Mouse (Mus musculus) G1E (cell line): Measurements from ENCODE around the gene Hivep3. TPM values are rescaled to one million over a fixed set of nuclear protein-coding genes. Genes with fewer than 3 reads are reported as not detected.

ENCODE experiments used
- ATAC-seq: 2 replicates; pipeline ENCODE4 v1.8.0; 2016; ENCODE audit warnings: mild to moderate bottlenecking; ENCODE audit not compliant: insufficient number of reproducible peaks, poor library complexity, low FRiP score, severe bottlenecking; ENCODE audit errors: extremely low read depth
- DNase-seq: peaks from one replicate; pipeline ENCODE4 v3.0.0; 2012; ENCODE audit warnings: low spot score
- H3K27me3 ChIP-seq: 2 replicates; pipeline ENCODE4 v1.6.1; 2012; ENCODE audit warnings: mild to moderate bottlenecking, low read length, inconsistent platforms; ENCODE audit not compliant: insufficient read depth
- H3K36me3 ChIP-seq: replicated peaks from 2 replicates; pipeline ENCODE3; 2012; ENCODE audit warnings: mild to moderate bottlenecking, inconsistent platforms
- H3K4me1 ChIP-seq: 2 replicates; pipeline ENCODE4 v1.6.1; 2012; ENCODE audit warnings: low read depth, low read length, inconsistent platforms, mixed read lengths; ENCODE audit not compliant: insufficient read depth
- H3K4me3 ChIP-seq: 2 replicates; pipeline ENCODE4 v1.5.1; 2012; ENCODE audit warnings: low read depth, mild to moderate bottlenecking, inconsistent platforms, low read length, moderate library complexity, mixed read lengths
- H3K9me3 ChIP-seq: replicated peaks from 2 replicates; pipeline ENCODE4 v1.6.1; 2012; ENCODE audit warnings: inconsistent platforms
- CTCF ChIP-seq: IDR thresholded peaks from 2 replicates; pipeline ENCODE4 v1.5.1; 2012; ENCODE audit warnings: low read depth, low read length, inconsistent platforms, mixed read lengths
- GATA1 ChIP-seq: IDR thresholded peaks from 2 replicates; pipeline ENCODE4 v1.6.1; 2012; ENCODE audit warnings: borderline replicate concordance, low read length, inconsistent platforms, mixed read lengths
- GATA2 ChIP-seq: IDR thresholded peaks from 2 replicates; pipeline ENCODE4 v1.6.1; 2012; ENCODE audit warnings: low read depth, low read length, inconsistent platforms, borderline replicate concordance
- POLR2AphosphoS5 ChIP-seq: IDR thresholded peaks from 2 replicates; pipeline ENCODE4 v1.6.1; 2012; ENCODE audit warnings: low read depth, low read length, inconsistent platforms; ENCODE audit not compliant: insufficient replicate concordance
- TAL1 ChIP-seq: conservative IDR thresholded peaks from 2 replicates; pipeline ENCODE4 v1.6.1; 2012; ENCODE audit warnings: low read depth, low read length, inconsistent platforms, mixed read lengths
- polyA plus RNA-seq: library from polyadenylated mRNA; stranded (reverse); fragments of >175 nt; gene quantifications from 2 replicates; pipeline ENCODE4 v1.2.3, GENCODE M21; 2012
- total RNA-seq, 2 experiments: library from RNA; stranded (forward) in 1 of 2; stranded (reverse) in 1 of 2; fragments of 200-1000 nt in 1 of 2; fragments of >200 nt in 1 of 2; fragmentation: Nextera tagmentation in 1 of 2; gene quantifications; 2 replicates each; pipeline ENCODE4 v1.2.3; 2014 to 2017

Gene Hivep3
- total and polyA plus RNA-seq, 3 experiments, result 0.49 TPM; not detected in 2

DNA sequence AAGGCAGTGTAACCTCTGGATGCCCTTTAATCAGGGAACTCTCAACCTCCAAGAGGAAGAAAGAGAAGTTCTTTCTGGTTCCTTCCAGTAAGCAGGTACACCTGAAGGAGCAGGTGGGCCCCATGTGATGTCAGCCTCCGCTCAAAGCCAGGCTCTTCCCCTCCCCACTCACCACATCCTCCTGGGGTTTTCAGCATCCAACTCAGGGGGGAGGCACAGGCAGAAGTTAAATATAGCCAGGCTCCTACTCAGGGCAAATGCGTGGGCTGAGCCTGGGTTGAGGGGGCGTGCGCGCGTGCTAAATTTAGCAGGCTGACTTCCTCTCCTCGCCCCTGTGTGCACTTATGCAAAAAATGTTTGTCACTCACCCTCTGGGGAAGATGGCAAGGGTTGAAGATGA lies 225.7 kb downstream of the Hivep3 start:
- Histone ChIP-seq H3K27me3 (no peaks in the 10 kb centered on the region), H3K4me1 (no peaks in the 10 kb centered on the region), H3K4me3 (no peak overlapping the region), H3K9me3 (peaks cover 82% of the 10 kb centered on the region), H3K36me3 (no peaks in the 10 kb centered on the region)
- TF ChIP-seq CTCF (no peak), GATA2 (no peak), GATA1 (no peak)
- DNase-seq (no peak), ATAC-seq (no peak)

DNA sequence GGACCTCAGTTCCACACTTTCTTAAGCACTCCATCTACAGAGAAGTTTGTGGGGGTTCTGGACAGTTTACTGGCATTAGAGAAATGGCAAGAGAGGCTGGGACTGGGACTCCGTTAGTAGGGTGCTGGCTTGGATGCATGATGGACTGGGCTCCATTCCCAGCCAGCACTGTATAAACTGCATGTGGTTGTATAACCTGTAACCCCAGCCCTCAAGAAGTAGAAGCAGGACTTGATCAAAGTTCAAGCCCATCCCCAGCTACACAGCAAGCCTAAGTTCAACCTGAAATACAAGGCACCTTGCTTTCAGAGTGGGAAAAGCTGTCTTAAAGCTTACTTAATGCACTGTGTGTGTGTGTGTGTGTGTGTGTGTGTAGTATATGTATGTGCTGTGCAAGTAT lies 226.3 kb downstream of the Hivep3 start:
- H3K36me3 ChIP-seq, result no peaks in the 10 kb centered on the region
- no peak for DNase-seq
- peaks cover 82% of the 10 kb centered on the region for H3K9me3 ChIP-seq
- ATAC-seq, result no peak
- H3K4me1 ChIP-seq, result no peaks in the 10 kb centered on the region
- H3K4me3 ChIP-seq, result no peak overlapping the region
- TF ChIP-seq TAL1 (no peak), POLR2AphosphoS5 (no peak)
- no peaks in the 10 kb centered on the region for H3K27me3 ChIP-seq

DNA sequence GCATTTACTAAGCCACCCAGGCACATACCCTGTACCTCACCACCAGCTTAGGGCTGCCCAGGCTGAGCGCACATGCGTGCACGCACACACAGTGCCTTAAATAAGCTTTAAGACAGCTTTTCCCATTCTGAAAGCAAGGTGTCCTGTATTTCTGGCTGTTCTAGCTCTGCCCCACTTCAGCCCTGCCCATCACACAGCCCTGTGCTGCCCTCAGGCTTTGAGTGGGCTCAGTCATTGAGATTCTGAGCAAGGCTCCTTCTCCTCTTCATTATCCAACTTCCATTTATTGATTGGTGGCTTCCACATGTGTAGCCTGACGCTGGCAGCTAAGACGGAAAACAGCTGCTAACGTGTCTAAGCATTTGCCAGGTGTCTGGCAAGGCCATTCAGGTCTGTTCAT lies 226.9 kb downstream of the Hivep3 start:
- no peaks in the 10 kb centered on the region for H3K4me1 ChIP-seq
- H3K27me3 ChIP-seq, result no peaks in the 10 kb centered on the region
- no peak overlapping the region for H3K4me3 ChIP-seq
- H3K9me3 ChIP-seq, result peaks cover 87% of the 10 kb centered on the region
- no peak for DNase-seq
- no peaks in the 10 kb centered on the region for H3K36me3 ChIP-seq
- TF ChIP-seq GATA2 (no peak), GATA1 (no peak), TAL1 (no peak), POLR2AphosphoS5 (no peak), CTCF (no peak)
- no peak for ATAC-seq

DNA sequence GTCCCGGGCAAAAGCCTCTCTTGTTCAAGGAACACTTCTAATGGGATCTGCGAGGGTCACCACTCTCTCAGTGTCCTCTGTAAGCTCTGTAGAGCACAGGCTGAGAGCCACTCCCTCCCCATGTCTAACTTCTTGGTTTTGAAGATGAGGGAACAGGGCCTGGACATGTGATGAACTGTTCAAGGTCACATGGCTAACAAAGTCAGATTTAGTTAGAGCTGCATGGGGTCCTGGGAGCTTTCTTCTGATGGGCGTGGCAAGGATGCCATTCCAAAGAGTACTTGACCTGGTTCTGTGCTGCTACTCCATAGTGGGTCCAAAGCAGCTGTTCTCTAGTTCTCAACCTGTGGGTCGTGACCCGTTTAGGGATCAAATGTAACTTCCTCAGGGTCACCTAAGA lies 227.6 kb downstream of the Hivep3 start:
- H3K4me3 ChIP-seq, result no peak overlapping the region
- peaks cover 87% of the 10 kb centered on the region for H3K9me3 ChIP-seq
- no peaks in the 10 kb centered on the region for H3K4me1 ChIP-seq
- H3K36me3 ChIP-seq, result no peaks in the 10 kb centered on the region
- TF ChIP-seq POLR2AphosphoS5 (no peak), TAL1 (no peak), CTCF (no peak), GATA1 (no peak), GATA2 (no peak)
- no peak for DNase-seq
- H3K27me3 ChIP-seq, result no peaks in the 10 kb centered on the region
- ATAC-seq, result no peak

DNA sequence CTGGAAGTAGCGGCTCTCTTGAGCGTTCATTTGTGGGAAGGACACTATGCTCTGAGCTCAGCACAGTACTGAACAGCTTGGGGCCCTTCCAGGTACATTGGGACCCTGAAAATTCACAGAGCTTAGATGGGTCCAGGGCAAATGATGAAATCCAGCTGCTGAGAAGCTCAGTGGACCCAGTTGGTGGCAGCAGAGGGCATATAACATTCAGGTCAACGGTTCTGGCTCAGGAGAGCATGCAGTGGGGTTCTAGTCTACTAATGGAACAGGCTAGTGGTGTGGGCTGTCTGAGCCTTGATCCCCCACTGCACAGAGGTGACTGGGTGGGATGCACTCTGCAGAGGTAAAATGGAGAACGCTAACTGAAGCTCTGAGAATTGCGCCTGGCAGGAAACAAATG lies 228.5 kb downstream of the Hivep3 start:
- Histone ChIP-seq H3K4me3 (no peak overlapping the region), H3K9me3 (peaks cover 87% of the 10 kb centered on the region), H3K36me3 (no peaks in the 10 kb centered on the region), H3K27me3 (no peaks in the 10 kb centered on the region), H3K4me1 (no peaks in the 10 kb centered on the region)
- ATAC-seq, result no peak
- TF ChIP-seq GATA1, result no peak
- TF ChIP-seq GATA2, result no peak
- TF ChIP-seq TAL1, result no peak
- no peak for TF ChIP-seq CTCF
- no peak for TF ChIP-seq POLR2AphosphoS5
- DNase-seq, result no peak

DNA sequence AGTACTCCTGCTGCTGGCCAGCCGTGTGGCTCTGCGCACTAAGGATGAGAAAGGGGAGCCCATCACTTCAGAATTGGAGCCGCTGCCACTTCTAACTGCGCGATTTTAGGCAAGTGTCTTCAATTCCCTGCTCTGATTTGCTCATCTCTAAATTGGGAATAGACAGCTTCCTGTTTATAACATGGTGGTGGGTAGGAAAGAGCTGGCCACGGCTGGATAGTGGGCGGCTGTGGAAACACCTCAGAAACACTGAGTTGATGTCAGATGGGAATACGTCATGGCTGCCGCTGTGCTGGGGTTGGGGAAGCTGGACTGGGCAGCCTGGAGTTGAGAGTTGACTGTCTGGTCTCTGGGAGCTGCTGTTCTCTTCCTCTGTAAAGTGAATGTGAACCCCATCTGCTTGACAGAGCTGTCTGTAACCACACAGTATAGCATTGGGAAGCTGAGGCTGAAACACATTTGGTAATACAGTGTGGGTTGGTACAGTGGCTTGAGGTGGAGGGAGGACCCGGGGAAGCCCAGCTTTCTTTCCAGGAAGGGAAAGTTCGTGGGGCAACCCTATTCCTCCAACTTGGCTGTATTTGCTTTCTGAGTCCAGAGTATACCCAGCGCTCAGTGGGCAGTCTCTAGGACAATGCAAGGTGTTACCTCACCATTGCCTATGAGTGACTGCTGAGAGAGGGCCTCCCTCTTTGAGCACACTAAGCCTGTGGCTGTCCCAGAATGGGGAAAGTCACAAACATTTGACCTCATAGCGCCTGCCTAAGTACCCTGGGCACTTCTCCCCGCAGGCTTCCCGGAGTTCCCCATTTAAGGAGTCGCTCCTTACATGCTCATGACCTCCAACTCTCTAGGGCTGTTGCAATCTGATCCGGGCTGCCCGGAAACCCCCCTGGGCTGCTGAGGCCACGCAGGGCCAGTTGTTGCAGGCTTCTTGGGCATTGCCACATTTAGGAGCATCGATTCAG lies 232.8 kb downstream of the Hivep3 start:
- Histone ChIP-seq H3K4me3 (no peak overlapping the region), H3K27me3 (no peaks in the 10 kb centered on the region; the same call in 1 of the 2 replicates), H3K9me3 (peaks cover 84% of the 10 kb centered on the region), H3K36me3 (no peaks in the 10 kb centered on the region), H3K4me1 (no peaks in the 10 kb centered on the region)
- DNase-seq (no peak), ATAC-seq (no peak)
- TF ChIP-seq POLR2AphosphoS5 (no peak), TAL1 (no peak), GATA2 (no peak), CTCF (no peak), GATA1 (no peak)

DNA sequence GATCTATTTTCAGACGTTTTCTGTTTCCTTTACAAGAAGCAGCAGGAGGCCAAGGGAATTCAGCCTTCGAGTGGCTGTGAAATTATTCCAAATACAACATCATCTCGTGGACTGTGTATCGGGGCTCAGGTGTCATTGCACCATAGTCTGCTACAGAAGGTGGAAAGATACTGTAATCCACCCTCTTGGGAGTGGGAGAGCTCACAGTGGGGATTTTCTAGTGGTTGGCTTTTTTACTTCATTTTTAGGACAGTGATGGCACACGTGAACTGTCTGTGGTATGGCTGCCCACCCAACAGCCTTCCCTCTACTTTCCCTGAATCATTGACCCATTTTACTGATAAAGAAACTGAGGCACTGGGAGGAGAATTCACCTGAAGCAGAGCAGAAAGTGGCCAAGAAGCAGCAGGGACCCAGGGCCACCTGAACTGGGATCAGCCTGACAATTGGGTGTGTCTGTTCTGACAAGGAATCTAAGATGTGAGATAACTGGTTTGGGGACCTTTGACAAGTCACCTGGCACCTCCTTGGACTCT lies 233.6 kb downstream of the Hivep3 start:
- DNase-seq (no peak), ATAC-seq (no peak)
- Histone ChIP-seq H3K9me3 (peaks cover 88% of the 10 kb centered on the region), H3K27me3 (no peaks in the 10 kb centered on the region; the same call in 1 of the 2 replicates), H3K4me3 (no peak overlapping the region), H3K36me3 (no peaks in the 10 kb centered on the region), H3K4me1 (no peaks in the 10 kb centered on the region)
- TF ChIP-seq POLR2AphosphoS5 (no peak), TAL1 (no peak), GATA1 (no peak), GATA2 (no peak), CTCF (no peak)
